Mouse (Mus musculus) leukemia stem cell, adult 10-12 weeks (primary cell): ENCODE data around the gene Acsbg1. TPM values are rescaled to one million over a fixed set of nuclear protein-coding genes. Genes with fewer than 3 reads are reported as not detected.

Experiments
- polyA plus RNA-seq: library from polyadenylated mRNA; stranded (reverse); fragments of >175 nt; gene quantifications from 2 replicates; pipeline ENCODE4 v1.2.3, GENCODE M21; 2012; ENCODE audit warnings: low replicate concordance

The Acsbg1 gene
- polyA plus RNA-seq = 0.30 and 0.48 TPM in 2 replicates

GRCm38 (mm10) chr9:54661605-54662377, at the start of gene Acsbg1:
Gene Acsbg1, minus strand, starts transcription at chr9:54661870.

GRCm38 (mm10) chr9:54698318-54699086, 36.8 kb upstream of the Acsbg1 start, which contains the start of gene Dnaja4:
Gene Dnaja4, plus strand, starts transcription at chr9:54698873.

GRCm38 (mm10) chr9:54586199-54587061, 75.2 kb downstream of the Acsbg1 start, which contains the start of gene Idh3a:
Gene Idh3a, plus strand, starts transcription at chr9:54586334.

GRCm38 (mm10) chr9:54559771-54560471, 101.7 kb downstream of the Acsbg1 start, which contains the start of gene Cib2:
Gene Cib2, minus strand, starts transcription at chr9:54560218.

Other genes with a start within 250 kb of the Acsbg1 start
- 0.26 and 0.79 TPM in 2 replicates for gene Dmxl2, start 160.2 kb downstream of the Acsbg1 start, polyA plus RNA-seq
- gene Sh2d7, start 122.9 kb downstream of the Acsbg1 start, polyA plus RNA-seq = not detected in 2 replicates
- gene Cib2, start 101.7 kb downstream of the Acsbg1 start, polyA plus RNA-seq = 2.3 and 2.5 TPM in 2 replicates
- 5.7 and 25.3 TPM in 2 replicates for gene Idh3a, start 75.5 kb downstream of the Acsbg1 start, polyA plus RNA-seq
- gene Dnaja4, start 37.0 kb upstream of the Acsbg1 start, polyA plus RNA-seq = 10.8 and 12.0 TPM in 2 replicates
- 2.3 and 39.0 TPM in 2 replicates for gene Wdr61, start 72.6 kb upstream of the Acsbg1 start, polyA plus RNA-seq
- gene Crabp1, start 102.9 kb upstream of the Acsbg1 start, polyA plus RNA-seq = not detected in 2 replicates
- 0.34 and 1.4 TPM in 2 replicates for gene Ireb2, start 201.9 kb upstream of the Acsbg1 start, polyA plus RNA-seq